Mouse (Mus musculus): Measurements from ENCODE around the gene Idh2.

The Idh2 gene

DNA sequence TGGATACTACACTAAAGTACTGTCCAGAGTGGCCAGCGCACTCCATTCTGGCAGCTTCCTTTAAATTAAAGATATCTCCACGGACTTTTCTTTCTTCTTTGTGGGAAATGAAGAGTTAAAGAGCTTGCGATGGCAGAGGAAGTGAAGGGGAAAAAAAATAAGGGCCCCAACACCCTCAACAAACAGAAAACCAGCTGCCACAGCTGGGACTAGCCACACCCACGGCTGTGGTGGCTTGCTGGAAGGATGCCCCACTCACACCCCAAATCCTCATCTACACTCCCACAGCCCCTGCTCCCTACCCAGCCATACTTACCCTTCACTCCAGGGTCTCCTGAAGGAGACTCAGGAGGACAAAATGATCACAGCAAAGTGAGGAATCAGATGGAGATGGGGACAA lies 7.9 kb upstream of the Idh2 start:
- DNase-seq (ENCODE audit: low read depth, low spot score), result no peak

DNA sequence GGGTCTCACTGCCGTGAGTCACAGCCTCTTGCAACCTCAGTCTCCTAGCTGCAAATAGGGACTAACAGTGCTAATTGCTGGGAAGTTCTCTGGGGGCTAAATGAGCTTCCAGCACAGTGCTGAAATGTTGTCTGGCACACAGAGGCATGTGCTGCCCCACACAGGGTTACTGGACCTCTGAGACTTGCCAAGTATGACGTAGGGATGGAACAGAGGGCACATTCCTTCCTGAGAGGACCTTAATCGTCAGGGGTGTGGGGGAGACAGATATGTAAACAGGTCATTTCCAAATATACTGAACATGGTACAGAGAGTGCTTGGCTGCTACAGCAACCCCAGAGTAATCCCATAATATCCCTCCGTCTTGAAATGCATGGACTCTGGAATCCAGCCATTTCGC lies 5.9 kb upstream of the Idh2 start:
- DNase-seq (ENCODE audit: low read depth, low spot score), result no peak

DNA sequence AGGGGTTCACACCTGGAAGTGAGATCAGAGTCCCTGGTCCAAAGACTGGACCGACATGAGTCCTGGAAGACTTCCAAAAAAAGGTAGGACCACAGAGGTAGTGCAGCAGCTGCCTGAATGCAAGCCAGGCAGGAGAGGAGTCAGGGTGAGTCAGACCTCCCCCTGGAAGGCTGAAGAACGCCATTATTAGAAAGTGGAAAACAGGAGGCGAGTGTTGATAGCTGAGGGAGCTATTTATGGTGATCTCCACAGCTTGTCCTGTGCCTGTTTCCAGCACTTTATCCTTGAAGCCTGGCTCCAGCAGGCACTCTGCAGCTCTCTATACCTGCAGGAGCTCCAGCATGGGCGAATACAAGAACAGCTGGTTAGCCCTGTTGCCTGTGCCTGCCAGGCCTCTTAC lies 4.0 kb upstream of the Idh2 start:
- no peak for DNase-seq (ENCODE audit: low read depth, low spot score)

DNA sequence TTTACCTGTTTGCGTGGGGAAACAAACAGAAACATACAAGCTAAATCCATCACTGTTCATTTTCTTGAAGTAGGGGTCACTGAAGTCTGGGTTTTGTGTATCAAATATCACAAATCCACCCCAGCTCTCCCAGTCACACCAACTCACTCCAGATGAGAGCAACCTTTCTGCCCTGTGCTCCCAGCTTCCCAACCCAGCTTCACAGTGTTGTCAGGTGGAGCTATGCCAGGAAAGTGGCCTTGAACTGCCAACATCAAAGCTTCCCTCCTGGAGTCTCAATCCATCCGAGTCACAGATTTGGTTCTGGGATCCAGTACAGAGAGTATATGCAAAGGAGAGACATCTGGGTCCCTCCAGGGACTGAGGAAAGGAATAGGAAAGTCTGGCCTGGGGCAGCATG lies 966 bp upstream of the Idh2 start:
- no peak for DNase-seq (ENCODE audit: low read depth, low spot score)

DNA sequence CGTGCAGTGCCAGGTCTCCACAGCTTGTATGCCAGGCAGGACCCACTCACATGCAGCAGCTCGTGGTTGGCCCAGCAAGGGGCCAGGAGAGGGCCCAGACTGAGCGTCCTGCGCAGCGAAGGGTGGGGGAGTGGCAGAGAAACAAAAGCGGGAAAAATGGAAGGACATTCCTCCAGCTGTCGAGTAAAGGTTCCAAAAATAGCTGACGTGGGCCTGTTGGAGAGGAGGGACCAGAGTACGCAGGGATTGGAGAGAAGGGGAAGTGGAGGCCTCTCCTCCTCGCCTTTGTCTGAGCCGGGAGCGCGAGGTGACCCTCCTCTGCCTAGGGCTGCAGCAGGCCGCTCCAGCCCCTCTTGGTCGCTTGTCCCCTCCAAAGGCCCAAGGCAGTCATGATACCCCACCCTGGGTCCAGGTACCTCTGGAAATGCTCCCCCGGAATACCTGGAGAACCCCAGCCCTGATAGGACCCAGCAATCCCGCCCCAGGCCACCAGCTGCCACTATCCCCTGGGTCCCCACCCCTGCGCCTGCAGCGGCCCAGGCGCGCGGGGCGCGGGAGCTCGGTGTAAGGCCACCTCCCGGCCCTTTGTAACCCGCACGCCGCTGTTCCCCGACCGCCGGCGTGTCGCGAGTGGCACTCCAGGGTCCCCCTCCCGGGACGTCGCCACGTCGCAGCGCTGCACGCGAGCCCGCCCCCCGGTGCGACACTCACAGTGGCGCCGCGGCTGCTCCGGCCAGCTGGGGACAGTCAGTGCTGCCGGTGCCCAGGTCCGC lies 555 bp downstream of the Idh2 start:
- DNase-seq (ENCODE audit: low read depth, low spot score), result no peak

DNA sequence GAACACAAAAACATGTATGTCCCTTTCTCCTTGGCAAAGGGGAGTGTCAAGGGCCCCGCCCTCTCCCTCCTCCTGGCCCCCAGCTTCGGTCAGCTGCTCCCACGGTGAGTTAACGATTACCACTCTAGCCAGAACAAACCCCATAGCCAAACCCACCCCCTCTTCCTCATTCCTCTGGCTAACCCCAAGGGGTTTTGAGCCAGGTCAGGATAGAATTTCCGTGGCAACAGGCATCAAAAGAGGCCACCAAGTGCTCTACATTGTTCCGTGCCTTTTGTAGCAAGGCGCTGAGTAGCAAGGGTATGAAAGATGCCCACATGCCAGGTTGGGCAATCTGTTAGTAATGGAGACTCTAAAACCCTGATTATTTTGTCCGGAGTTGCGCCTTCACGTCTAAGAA lies 1.2 kb downstream of the Idh2 start:
- DNase-seq (ENCODE audit: low read depth, low spot score), result no peak

DNA sequence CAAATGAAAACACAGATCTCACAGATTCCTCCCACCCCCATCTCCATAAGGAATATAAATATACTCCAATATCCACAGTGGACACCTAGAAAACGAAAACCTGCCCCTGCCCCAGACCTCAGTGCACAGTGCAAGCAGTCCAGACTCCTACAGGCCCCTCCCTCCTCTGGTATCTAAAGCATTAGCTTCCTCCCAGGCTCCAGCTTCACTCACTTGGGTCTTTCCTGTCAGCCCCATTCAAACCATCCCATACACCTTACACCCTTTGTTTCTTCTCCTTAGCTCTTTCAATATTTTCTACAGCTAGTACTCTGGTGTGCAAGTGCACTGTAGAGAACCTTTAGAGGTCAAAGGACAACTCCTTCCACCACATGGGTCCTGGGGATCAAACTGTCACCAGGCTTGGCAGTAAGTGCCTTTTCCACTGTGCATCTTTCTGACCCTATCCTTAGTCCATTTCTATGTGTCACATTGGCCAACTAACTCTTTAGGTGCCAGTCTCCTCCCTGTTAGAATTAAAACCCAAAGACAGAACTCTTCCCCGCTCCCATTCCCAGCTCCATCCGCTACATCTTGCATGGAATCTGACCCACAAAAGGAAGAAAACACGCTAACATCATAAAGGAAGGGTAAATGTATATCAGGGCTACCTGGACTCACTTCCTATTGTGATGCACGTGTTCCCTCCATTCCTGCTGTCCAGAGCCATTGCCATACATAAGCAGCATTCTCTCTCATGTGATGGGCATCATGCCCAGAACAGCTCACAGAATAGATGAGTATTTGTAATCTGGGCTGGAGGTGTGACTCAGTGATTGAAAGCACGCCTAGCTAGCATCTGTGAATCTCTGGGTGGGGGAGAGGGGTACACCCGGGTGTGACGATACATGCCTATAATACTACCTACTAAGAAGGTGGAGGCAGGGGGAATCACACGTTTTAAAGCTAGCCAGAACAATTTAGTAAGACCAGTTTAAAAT lies 3.8 kb downstream of the Idh2 start:
- DNase-seq (ENCODE audit: low read depth, low spot score), result no peak

DNA sequence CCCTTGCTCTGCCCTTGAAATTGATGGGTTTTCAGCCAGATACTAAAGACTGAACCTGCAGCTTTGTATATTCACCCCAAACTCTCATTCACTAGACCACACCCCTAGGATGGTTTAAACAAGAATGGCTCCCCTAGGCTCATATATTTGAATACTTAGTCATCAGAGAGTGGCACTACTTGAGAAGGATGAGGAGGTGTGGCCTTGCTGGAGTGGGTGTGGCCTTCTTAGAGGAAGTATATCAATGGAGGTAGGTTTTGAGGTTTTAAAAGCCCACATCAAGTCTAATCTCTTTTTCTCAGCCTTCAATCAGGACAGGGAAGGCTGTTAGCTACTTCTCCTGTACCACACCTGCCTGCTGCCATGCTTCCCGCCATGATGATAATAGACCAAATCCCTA lies 8.8 kb downstream of the Idh2 start:
- DNase-seq (ENCODE audit: low read depth, low spot score), result no peak

DNA sequence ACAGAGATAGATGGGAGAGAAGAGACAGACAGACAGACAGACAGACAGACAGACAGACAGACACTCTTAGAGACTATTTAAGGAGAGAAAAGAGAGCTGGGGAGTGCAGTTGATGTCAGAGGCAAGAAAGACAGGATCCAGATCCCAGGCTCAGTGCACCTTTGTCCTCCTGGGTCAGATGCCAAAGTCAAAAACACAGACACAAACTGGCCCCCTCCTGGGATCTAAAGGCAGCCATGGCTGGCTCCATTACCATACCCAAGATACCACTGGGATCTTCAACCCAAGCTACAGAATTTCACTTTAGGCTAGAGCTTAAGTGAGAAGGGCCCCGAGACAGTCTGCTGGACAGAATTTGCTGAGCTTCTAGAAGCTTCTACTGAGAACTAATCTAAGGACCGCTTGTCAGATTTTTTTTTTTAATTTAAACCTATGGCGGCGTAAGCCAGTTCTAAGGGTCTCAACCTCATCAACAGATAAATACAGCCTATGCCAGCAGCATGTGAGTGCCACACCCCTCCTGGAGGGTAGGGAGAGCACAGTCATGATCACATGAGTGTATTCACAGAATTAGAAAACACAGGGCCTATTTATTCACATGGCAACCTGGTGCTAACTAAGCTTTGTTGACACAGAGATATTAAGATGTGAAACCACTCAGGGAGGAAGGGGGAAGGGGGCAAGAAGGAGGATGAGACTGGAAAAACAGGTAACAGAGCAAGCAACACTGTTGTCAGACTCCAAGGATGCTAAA lies 9.4 kb downstream of the Idh2 start:
- no peak for DNase-seq (ENCODE audit: low read depth, low spot score)

DNA sequence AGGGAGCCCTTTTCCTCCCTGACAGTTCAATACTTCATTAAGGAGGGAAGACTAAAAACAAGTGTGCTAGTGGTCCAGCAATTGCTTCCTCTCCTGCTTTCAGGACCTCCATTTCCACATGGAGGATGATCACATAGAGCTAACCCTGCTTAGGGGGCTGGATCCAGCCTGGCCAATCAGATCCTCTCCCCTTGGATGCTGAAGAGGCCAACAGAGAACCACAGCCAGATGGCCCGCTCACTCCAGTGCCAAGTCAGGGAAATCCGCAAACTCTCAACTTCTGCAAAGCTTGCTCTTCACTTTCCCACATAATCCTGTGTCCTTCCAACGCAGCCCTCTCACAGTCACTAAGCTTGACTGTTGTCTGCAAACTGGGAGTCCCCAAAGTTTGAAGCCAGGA lies 11.9 kb downstream of the Idh2 start:
- no peak for DNase-seq (ENCODE audit: low read depth, low spot score)

DNA sequence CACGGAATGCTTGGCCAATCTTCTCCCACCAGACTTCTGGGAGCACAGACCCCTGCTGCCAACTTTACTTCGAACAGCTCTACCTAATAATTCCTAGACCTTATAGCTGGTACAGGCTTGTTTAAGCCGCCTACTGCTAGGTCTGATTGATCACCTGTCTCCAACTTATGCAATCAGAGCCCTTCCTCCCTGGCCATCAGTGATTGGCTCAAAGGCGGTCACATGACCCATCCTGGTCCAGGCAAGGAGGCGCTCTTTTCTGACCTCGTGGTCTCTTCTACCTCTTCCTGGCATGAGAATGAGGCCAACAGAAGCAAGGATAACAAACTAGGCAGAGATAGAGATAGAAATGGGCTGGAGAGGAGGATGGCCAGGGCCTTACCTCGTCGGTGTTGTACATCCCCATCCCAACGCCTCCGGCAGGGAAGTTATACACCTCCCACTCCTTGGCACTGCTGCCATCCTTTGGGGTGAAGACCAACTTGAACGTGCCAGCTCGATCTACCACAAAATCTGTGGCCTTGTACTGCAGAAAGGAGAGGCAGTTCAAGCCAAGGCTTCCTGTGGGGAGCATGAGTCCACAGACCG lies 16.7 kb downstream of the Idh2 start:
- DNase-seq (ENCODE audit: low read depth, low spot score), result no peak

DNA sequence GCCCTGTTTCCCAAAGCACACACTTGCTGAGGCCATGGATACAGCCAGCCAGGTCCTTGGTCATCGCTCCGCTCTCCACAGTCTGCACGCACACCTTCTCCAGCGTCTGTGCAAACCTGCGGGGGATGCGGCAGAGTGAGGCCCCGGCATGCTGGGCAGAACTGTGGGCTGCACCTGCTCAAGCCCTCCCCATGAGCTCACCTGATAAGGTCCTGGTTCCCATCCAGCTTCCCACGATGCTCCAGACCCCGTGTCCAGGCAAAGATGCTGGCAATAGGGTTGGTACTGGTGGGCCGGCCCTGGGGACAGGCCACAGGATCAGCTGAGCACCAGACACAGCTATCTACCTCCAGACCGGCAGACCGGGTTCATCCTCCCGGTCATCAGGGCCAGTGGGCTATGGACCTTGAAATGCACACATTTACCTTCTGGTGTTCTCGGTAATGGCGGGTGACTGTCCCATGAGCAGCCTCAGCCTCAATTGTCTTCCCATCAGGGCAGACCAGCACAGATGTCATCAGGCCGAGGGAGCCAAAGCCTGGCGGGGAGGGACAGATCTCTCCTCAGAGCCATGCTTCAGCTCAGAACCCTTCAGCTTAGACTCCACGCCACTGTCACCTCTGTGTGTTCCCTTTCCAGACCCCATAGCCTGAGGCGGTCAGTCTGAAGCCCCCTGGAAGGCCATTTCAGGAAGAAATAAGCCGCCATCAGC lies 19.4 kb downstream of the Idh2 start:
- DNase-seq (ENCODE audit: low read depth, low spot score), result no peak

DNA sequence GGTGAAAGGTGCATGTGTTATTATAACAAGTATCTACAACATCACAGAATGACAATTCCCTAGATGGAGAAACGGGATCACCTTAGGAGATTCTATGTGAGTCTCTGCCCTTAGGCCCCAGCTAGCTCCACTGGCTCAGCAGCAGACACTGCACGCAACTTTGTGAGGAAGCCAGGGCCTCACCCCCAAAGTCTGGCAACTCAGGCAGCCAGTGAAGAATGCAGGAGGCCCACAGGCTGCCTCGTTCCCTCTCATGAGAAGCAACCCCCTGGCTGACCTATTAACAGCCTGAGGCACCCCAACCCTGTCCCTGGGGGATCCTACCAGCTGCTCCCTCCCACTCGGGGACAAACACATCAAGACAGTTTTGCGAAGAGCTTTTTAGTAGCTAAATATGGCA lies 20.7 kb downstream of the Idh2 start:
- DNase-seq (ENCODE audit: low read depth, low spot score), result no peak

DNA sequence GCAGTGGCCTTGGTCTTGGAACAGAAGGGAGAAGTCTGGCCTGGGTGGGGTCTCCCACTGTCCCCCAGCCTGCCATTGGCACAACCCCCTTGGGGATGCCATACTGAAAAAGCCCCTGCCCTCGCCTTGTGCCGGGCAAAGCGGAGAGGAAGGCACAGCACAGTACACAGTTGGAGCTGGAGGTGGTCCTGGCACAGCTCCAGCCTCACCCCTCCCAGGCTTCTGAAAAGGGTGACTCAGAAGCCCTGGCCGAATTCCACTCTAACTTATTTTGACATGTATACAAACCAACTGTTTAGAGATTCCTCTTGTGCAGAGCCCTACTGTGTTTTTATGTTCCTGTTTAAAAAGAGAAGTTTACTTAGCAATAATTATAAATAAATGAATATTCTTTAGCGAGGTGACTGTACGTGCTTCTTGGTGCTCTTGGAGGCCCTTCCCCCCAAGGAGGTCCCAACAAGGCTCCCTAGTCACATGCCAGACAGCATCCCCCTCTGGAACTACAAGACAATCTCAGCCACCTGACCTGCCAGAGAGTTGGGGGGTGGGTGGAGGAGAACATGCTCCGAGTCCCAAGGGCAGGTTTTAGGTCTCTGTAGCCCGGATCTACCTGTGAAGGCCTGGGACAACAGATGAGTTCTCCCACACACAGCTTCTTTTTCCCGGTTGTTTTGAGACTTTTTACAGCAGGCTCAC lies 22.7 kb downstream of the Idh2 start:
- DNase-seq (ENCODE audit: low read depth, low spot score), result no peak

DNA sequence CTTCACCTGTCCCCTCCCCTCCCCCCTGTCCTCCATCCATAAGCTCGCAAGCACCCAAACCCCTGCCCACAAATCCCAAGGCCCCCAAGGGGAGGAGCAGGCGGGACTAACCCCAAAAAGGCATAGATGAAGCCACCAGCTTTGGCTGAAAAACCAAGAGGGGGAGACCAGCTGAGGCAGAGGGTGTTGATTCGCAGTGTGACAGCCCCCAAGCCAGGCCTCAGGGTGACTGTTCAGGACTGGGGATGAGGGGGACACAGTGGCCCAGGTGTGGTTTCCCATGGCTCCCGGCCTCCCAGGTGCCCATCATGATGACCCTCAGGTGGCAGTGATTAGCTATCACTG lies 23.4 kb downstream of the Idh2 start:
- no peak for DNase-seq (ENCODE audit: low read depth, low spot score)

DNA sequence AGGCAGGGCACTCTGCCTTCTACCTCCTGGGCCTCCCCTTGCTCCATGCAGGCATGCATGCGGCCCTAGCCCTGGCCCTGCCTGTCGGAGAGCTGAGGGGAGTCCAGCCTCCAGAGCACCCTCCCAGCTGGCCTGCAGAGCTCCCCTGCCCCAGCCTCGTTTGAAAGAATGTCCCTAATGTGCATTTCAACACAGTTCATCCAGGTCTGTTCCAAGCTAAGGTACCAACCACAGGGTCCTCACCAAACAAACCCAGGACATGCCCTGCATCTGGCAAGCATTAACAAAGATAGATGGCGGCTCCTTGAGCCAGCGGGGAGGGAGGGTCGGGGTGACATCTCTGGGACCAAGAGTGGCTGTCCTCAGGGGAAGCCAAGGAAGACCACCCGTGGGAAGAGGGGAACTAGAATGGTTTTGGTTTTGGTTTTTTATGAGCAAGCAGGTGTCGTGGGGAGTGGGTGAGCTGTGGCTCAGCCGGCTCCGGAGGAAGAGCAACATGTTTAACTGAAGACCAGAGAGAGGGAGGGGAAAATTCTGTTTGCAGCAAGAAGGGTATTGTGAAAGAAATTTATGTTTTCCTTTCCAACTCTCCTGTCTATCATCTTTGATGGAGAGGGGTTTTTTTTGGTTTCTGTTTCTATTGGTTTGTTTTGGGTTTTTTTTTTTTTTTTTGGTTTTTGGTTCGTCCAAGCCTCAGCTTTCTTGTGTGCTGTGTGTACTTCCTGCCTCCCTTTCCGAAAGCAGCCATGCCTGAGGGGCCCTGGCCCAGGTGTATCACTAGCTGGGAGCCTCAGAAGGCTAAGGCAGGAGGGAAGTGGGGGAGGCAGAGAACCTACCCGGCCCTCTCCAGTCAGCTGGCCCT lies 24.0 kb downstream of the Idh2 start:
- no peak for DNase-seq (ENCODE audit: low read depth, low spot score)

DNA sequence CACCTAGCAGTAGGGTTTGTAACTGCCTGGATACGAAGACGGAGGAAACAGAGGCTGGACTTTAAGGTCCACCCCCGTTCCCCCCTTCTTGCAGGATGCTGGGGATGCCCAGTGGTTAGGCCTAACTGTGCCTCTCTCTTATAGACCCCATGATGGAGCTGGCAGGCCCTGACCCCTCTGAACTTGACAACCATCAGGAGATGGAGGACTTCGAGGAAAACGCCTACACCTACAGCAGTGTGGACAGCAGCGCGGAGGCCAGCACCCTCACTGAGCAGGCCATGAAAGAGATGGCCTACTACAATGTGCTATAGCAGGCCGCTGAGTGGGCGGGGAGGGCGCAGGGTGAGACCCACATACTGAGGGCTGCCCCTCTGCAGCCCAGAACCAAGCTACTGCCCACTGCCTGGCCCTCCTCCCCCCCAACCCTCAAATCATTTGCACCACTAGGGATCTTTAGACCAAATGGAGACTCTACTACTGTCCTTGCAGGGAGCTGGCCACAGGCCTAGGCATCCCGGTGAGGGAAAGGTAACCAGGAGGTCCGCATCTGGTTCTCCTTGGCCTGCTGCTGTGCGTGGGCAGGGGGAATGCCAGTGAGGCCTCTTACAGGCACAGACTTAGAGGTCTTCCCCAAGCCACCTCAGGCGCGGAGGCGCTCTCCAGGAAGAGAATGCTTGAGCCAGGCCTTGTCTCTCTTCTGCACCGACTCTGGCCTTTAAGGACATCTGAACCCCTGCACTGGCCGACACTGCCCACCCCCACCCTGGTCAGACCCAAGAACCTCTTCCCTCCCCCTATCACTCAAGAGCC lies 24.8 kb downstream of the Idh2 start:
- DNase-seq (ENCODE audit: low read depth, low spot score), result no peak

DNA sequence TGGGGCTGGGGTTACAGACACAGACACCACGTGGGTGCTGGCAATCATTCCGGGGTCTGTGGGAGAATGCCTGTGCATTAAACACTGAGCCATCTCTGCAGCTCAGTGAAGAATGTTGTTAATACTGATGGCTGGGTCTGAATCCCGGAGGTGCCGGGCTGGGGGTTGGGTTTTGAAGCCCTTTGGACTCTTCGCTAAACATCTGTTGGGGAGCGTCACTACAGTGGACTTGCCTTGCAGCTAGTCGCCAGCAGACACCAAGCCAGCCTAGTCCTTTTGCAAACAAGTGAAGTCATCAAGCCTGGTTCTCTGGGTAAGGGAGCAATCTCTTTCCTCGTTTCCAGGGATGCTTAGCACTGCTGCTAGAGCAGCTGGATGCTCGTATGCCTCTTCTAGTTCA lies 27.0 kb downstream of the Idh2 start:
- no peak for DNase-seq (ENCODE audit: low read depth, low spot score)

All from retina, postnatal 7 days (tissue).